Mouse (Mus musculus) layer of hippocampus, adult 11-12 months (tissue): ENCODE measurements around the gene C730034F03Rik.

Experiments
- DNase-seq: peaks from one replicate; pipeline ENCODE4 v3.0.0; 2022; ENCODE audit warnings: low spot score

The C730034F03Rik gene

DNA sequence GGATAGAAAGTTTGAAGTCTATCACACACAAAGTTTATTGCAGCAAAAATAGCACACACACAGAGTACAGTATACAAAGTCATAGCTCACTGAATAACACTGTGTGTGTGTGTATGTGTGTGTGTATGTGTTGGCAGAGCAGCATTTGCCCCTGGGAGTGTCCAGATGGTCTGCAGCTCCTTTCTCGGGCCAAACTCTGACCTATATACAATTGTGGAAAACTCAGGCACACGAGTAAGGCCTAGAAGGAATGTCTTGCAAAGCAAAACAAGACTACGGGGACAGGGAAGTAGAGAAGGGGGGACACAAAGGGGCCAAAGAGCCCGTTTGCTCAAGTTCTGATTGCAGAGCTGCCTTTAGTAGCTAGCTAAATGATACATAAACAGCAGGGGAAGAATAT lies 3.6 kb downstream of the C730034F03Rik start:
- no peak for DNase-seq

DNA sequence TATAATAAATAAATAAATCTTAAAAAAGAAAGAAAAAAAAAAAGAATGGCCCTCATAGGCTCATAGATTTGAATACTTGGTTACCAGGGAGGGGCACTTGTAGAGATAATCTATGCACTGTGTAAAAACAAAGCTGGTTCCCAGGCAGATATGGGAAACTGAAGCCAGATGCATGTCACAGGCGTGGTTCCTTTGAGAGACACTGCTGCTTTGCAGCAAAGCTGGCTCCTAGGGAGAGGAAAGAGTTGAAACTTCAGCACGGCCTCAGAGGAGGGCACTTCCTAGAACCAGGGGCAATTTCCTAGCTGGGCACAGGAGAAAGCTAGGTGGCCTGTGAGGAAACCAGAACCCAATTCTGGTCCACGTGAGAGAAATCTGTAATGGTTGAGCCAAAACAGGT lies 4.7 kb downstream of the C730034F03Rik start:
- no peak for DNase-seq

DNA sequence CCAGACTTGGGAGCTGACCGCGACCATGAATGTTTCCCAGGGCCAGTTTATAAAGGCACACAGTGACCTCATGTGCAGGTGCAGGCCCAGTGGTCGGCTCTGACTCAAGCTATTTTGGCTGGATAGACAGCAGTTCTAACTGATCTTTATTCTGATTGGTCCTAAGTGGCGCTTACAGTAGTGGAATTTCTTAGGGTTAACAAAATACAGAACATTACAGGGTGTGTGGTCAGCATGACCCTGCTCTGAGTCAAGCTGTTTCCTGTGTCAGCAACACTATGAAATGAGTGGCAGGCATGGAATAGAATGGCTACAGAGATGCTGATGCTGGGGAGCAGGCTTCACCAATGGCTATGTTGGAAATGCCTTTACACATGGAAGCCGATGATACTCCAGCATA lies 6.5 kb downstream of the C730034F03Rik start:
- DNase-seq: no peak

DNA sequence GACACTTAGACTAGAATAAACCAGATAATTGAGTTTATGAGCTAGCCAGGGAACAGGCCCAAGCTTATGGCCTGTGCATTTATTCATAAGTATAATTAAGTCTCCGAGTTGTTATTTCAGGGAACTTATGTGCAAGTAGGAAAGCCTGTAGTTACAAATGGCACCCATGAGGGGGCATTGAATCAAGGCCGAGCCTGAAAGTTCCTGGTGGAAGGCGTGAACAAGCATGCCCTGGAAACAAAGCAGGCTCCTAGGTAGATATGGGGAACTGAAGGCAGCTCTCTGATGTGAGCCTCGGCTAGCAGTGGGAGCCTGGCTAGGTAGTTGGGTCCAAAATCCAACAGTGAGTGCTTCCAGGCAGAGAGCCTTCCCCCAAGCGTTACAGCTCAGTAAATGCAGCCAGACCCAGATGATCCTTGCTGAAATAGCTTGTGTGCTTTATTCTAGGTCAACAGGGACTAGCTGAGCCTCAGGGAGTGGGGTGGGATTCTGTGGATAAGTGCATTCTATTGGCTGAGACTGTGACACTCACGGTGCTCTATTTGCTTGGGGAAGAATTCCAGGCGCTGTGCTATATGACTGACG lies 13.2 kb downstream of the C730034F03Rik start:
- DNase-seq: no peak

DNA sequence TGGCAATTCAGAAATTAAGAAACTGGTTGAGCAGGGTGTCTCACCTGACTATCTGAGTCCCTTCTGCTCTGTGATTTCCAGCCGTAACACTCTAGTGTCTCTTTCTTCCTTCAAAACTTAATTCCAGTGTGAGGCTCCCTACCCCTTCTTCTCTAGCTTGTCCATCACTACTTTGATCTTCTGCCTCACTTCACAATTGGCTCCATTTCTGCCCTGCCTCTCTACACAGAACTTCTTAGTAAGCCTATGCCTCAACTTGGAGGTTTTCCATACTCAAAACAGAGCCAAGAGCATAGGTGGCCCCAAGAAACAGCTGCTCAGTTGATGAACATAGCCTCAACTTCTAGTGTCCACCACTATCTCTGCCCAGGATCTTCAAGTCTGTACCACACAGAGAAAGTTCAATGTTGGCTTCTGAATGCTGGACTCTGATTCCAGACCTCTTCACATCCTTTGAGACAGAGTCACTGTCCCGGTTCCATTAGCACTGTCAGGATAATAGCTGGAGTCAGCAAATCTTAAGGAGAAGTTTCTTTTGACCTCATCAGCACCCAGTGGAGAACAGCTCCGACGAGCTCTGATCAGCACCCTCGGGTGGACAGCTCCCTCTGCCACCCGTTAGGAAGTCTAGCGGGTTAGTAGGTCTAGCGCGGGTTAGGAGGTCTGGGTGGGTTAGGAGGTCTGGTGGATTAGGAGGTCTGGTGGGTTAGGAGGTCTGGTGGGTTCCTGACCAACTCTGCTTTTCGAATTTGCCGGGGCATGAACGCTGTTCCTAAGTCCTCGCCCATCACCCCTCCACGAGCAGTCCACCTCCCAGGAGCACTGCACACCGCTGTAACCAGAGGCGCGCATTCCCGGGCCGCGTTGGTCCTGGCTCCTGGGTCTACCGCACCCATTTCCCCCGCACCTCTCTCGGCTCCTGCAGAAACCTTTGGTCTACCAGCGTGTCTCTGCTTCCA lies 23.8 kb downstream of the C730034F03Rik start:
- DNase-seq: no peak

DNA sequence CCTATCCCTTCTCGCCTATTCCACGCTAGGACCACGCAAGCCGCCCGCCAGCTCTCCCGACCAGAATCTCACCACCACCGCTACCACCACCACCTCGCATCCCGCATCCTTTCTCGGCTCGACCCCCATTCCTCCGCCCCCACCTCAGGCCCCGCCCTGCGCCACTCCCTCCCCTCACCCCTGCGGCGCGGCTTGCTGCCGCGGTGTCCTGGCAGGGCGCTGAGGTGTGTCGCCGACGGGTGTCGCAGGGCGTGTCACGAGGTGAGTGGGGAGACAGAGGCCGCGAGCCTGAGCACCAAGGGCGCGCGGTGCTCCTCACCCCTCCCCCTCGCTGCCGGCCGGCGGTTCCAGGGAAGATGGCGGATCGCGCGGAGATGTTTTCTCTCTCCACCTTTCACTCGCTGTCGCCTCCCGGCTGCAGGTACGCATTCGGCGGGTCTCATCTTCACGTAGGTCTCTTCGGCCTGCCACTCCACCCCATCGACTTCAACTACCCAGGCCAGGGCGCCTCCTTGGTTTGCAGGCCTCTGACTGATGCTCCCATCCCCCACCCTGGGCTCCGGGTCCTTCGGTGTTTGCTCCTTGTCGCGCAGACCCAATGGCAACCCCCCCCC lies 24.6 kb downstream of the C730034F03Rik start, which contains the start of gene Mapk8ip2:
TSS of gene Mapk8ip2 (plus strand) at position 49 of the 614 bp plus-strand sequence.
- DNase-seq: no peak

DNA sequence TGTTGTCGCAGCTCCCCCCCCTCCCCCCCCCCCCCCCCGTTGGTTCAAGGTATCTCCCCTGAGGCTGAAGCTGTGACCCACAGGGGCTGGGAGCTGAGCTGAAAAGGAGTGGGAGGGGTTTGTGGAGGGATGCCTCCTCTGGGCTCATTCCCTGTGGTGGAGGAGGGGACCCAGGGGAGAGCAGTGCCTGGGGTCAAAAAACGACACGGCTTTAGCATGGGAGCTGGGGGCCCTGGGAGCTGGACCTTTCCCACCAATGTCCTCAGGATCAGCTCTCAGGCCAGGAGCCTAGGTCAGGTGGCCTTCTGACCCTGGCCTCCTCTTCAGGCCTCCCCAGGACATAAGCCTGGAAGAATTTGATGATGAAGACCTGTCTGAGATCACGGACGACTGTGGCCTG lies 25.5 kb downstream of the C730034F03Rik start:
- DNase-seq: no peak

DNA sequence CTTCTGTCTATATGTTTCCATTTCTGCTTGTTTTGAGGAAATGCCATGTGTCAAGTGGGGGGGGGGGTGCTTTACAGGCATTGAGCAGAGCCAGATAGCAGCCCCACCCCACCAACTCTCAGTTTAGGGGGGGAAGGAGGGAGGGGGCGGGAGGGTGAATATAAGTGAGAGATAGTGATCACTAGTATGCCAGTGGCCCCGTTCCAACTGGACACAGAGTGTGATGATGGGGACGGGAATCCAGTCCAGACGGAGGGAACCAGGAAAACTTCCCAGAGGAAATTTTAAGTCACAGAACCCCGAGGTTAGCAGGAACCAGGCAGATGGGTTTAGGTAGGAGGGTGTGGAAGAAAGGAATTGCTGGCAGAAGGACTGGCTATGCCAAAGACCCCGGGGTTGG lies 26.3 kb downstream of the C730034F03Rik start:
- DNase-seq: no peak

DNA sequence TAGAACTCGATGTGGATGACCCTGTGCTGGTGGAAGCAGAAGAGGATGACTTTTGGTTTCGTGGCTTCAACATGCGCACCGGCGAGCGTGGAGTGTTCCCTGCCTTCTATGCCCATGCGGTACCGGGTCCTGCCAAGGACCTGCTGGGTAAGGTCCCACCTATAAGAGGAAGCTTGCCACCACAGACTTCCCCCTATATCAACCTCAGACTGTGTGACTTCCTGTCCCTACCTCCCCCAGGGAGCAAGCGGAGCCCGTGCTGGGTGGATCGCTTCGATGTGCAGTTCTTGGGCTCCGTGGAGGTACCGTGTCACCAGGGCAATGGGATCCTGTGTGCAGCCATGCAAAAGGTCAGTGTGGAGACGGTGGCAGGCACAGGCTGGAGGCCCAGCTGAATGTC lies 29.6 kb downstream of the C730034F03Rik start:
- no peak for DNase-seq

DNA sequence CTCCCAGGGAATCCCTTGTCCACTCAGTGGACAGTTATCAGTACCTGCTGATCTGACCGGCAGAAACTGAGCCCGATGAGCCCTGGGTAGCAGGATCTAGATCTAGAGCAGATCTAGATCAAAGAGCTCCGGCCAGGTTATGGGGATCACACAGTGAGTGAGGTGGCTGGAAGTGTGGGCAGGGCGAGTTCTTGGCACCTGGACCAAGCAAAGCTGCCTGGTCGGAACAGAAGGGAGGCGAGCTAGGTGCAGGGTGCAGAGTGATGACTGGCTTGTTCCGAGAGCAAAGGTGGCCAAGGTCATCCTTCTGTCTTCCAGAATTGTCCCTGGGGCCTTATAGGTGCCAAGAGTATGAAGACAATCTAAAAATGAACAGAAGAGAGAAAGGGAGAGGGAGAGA lies 30.4 kb downstream of the C730034F03Rik start:
- DNase-seq: no peak

DNA sequence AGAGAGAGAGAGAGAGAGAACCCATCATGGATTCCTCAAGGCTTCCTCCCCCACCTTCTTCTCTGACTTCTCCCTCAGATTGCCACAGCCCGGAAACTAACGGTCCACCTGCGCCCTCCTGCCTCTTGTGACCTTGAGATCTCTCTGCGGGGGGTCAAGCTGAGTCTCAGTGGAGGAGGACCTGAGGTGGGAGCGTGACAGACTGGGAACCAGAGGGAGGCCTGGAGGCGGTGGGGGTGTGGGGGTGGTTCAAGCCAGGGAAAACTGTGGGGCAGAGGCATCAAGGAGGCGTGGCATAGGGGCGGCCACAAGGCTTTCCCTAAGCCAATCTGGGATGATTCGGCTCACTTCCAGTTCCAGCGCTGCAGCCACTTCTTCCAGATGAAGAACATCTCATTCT lies 30.9 kb downstream of the C730034F03Rik start:
- no peak for DNase-seq

DNA sequence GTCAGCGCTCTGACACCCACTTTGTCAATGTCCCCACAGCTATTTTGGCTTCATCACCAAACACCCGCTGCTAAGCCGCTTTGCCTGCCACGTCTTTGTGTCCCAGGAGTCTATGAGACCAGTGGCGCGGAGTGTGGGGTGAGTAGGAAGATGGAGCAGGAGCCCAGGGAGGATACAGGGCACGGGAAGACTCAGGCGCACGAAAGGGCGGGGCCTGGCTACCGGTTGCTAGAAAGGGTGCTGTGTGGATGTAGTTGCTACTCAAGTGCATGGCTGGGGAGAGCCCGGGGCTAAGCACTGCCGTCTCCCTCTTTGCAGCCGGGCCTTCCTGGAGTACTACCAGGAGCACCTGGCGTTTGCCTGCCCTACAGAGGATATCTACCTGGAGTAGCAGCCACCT lies 31.9 kb downstream of the C730034F03Rik start:
- DNase-seq: no peak

DNA sequence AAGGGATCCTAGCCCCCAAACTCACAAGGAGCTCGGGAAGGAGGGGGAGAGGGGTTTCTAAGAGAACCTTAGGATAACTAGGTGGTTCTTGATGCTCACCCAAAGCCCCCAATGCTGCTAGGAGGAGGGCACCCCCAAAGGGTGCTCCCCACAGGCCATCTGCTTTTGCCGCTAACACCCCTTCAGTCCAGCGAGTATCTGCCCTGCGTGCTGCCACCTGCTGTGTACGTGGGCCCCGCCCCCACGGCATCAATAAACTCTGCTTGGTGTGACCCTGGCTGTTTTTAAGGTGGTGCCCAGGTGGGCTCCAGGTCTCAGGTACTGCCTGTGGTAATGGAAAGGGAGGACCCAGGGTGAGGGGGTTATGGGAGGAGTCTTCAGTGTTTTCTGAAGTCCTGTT lies 32.8 kb downstream of the C730034F03Rik start:
- no peak for DNase-seq

DNA sequence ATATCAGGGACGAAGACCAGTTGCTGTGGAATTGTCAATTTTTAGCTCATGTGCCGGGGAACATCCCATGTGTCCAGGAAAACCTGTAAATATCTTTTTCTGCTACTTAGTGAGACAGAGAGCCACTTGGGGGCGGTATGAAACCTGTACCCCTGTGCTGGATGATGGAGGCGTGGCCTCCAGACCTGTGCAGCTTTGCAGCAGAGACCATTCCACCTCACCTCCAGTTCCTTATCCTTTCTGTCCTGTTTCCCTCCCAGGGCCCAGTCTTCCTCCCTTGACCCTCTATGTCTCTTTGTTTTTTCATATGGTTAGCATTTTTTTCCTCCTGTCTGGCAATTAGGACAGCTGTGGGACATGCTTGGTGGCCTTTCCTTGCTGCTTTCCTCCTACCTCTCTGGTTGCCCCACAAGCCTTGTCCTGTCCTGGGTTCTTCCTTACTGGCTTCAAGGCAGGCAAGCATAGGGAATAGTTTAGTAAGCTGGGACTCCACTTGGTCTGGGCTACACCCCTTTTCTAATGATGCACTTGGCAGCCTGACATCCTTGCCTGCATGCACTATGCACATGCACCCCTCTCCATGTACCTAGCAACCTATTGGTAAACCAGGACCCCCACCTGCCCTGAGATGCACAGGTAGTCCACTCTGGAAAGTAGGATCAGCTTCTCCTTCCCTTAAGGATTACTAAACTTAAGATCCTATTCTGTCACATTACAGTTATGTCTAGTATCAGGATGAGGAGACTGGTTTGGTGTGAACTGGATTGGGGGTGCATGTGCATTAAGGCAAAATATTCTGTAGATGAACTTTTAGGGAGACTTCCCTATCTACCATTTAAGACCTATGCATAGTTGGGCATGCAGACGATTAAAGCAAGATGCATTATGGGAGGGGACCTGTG lies 34.2 kb downstream of the C730034F03Rik start:
- no peak for DNase-seq

DNA sequence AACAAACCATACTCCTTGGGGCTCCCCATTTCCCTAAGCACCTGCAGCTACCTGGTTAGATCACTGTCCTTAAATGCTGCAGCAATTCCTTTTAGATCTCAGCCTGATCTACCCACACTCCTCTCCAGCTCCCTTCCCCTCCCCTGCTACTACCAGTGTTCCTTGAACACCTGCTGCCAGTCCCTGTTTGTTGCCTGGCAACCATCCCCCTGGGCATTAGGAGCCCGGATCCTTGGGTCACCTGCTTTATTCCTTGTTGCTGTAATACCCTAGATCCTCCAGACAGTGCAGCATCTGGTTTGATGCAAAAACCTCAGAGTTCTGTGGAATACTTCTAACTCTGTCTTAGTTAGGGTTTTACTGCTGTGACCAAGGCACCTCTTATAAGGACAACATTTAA lies 35.7 kb downstream of the C730034F03Rik start:
- DNase-seq: no peak

DNA sequence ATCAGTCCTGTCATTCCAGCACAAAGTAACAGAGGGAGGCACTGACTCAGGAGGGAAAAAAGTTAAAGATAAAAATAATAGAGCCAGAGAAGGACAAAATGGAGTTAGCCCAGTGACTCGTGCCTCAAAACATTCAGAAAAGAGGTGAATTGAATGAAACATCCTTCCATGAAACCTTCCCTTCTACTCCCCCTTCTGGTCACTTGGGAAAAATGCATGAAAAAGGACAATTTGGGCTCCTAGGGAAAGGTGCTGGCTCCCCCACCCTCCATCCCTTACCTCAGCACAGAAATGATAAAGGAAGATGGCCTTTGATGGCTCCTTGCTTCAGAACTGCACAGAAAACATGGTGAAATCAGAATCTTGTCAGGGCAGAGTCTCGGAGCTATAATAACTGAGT lies 39.2 kb downstream of the C730034F03Rik start:
- no peak for DNase-seq

DNA sequence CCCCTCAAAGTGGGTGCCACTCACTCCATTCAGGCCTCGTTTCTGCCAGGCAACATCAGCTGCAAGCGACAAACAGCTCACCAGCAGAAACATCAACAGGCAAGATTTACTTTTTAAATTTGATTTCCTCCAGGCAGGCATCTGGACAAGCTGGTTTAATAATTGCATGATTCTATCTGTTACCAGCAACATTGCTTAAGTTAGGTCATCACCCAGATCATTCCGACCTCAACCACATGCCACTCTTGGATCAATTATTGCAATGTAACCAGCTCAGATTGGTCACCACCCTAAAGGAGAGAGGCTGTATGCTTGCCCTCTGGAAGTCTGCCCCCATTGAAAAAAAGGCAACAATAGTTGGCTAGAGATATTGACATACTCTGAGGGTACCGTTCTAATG lies 42.1 kb downstream of the C730034F03Rik start:
- DNase-seq: no peak

DNA sequence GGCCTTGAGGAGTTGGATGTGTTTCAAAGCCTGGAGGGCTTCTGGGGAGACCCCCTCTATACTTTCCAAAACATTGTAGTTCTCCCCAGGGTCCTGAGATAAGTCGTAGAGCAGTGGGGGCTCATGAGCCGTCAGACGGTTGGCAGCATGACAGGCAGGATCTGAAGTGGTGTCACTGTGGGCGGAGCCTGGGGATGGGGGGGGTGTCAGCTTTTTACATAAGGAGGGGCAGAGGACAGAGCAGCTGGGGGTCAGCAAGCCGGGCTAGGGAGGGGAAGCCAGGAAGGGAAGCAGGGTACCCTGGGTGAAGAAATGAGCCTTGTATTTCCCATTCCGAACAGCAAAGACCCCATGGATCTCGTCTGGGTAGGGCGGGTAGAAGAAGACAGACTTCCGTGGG lies 44.0 kb downstream of the C730034F03Rik start:
- DNase-seq: no peak

DNA sequence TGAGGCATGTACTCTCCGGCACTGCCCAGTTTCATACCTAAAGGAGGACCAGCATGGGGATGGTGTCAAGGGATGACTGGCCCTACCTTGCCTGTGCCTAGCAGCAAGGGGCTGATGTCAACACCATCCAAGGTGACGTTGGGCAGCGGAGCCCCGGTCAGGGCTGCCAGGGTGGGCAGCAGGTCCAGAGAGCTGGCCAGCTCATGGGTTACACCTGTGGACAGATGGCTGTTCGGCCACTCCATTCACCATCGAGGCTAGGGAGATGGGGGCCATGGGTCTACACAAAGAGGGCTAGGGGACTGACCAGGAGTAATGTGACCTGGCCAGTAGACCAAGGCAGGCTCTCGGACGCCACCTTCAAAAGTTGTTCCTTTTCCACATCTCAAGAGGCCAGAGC lies 44.5 kb downstream of the C730034F03Rik start:
- no peak for DNase-seq

DNA sequence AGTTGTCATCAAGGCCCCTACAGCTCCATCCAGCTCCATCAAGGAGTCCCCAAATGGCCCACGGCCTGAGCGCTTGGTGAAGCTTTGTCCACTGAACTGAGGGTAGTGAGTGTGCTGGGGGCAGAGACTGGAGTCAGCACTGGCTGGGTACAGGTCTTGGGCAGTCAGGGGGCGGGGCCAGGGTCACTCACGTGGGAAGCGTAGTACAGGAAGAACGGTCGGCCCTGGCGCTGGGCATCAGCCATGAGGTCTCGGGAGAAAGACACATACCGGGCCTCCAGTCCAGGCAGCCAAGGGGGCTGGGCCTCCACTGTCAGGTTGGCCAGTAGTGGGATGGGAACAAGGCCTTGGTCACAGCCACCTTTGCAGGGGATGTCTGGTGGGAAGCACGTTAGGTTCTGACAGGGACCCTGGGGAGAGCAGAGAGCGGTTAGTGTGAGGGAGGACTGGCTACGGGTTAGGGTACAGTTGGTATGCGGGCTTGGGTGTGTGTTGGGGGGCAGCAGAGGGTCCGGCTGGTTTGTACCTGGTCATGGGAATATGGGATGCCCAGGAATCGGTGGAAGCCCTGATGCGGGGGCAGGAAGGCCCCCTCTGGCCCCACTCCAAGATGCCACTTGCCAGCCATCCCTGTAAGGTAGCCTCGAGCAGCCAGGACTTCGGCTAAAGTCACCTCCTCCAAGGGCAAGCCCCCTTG lies 45.4 kb downstream of the C730034F03Rik start:
- DNase-seq: no peak

DNA sequence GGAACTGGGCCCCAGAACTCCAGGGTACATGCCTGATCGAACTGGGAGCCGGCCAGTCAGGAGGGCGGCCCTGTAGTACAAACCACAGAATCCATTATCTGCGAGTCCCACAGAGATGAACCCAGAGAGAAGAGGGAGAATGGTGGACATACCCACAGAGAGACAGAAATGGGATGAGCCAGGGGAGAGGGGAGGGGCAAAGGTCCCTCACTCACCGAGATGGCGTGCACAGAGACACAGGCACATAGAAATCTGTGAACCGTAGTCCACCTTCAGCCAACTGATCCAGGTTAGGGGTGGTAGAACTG lies 45.9 kb downstream of the C730034F03Rik start:
- DNase-seq: no peak
